15 mouse cellular contexts compared by ENCODE assay signal in the genomic region with DNA sequence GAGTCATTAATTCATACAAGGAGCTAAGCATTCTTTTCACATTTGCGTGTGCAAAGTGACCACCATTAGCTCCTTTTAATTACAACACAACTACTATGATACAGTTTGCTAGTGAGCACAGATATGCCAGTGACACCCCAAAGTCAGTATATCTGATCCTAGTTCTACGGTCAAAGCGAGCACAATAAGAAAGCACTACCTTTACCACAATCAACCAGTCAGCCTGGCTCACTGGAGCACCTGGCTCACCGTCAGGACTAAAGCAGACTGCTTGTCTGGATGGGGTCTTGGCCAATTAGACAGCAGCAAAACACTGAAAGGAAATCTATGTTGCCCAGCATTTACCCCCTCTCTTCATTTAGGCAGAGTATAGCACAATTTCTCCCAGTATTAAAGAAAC.
"Had no signal": no experiment of that assay in that cellular context is flagged by ENCODE, and none has a peak within 500 bp of the region (broad histone marks: within the 10 kb centered on the region; RNA-seq: fewer than 3 reads in every experiment).

No protein-coding gene starts in this region.

- DNase-seq: cerebellum, adult 2 months; cerebellum, adult 8-10 months; cerebellum, adult 9-10 months; cerebellum, postnatal 14 days; cerebellum, postnatal 25 days; cerebellum, postnatal 36 days; embryo, embryonic 11 days; forebrain, postnatal 0 days; gastrocnemius, adult 2 months; gastrocnemius, postnatal 10 days; gastrocnemius, postnatal 14 days; gastrocnemius, postnatal 25 days; gastrocnemius, postnatal 36 days; heart, adult 18-20 months; heart, adult 2 months had no signal
